Mouse (Mus musculus): ENCODE results near the gene Vill. TPM values are rescaled to one million over a fixed set of nuclear protein-coding genes. Genes with fewer than 3 reads are reported as not detected.

Gene Vill
- polyA plus RNA-seq, 1 experiment from 2014 or later, result 17.2 TPM

DNA sequence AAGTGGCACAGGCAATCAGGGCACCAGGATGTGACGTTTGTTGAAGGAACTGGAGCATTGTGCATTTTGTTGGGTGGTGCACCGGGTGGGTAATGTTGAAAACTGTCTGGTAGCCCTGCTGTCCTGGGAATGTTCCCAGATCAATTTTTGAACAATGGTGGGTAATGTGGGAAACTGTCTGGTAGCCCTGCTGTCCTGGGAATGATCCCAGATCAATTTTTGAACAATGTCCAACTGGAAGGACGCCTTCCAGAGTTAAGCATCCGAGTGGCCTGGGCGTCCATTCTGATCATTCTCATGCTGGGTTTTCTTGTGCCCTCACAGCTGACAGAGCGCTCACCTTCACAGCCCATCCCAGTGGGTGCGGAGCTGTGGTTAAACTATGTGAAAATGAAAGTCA lies 25.2 kb upstream of the Vill start:
- WGBS, result 83% methylated on average over 7 of the region's 7 CpGs
- H3K4me3 ChIP-seq (replicated peaks), result no peak overlapping the region
- peaks cover 2% of the 10 kb centered on the region; the same call in 1 of the 2 replicates for H3K4me1 ChIP-seq (replicated peaks)
- H3K36me3 ChIP-seq, result peaks cover 6% of the 10 kb centered on the region; the same call in 1 of the 2 replicates
- no peaks in the 10 kb centered on the region for H3K9me3 ChIP-seq
- no peak overlapping the region for H3K9ac ChIP-seq
- no peak overlapping the region for H3K27ac ChIP-seq
- H3K27me3 ChIP-seq (replicated peaks), result no peaks in the 10 kb centered on the region
- H3K4me2 ChIP-seq (replicated peaks), result no peak overlapping the region
- ATAC-seq, result no peak

DNA sequence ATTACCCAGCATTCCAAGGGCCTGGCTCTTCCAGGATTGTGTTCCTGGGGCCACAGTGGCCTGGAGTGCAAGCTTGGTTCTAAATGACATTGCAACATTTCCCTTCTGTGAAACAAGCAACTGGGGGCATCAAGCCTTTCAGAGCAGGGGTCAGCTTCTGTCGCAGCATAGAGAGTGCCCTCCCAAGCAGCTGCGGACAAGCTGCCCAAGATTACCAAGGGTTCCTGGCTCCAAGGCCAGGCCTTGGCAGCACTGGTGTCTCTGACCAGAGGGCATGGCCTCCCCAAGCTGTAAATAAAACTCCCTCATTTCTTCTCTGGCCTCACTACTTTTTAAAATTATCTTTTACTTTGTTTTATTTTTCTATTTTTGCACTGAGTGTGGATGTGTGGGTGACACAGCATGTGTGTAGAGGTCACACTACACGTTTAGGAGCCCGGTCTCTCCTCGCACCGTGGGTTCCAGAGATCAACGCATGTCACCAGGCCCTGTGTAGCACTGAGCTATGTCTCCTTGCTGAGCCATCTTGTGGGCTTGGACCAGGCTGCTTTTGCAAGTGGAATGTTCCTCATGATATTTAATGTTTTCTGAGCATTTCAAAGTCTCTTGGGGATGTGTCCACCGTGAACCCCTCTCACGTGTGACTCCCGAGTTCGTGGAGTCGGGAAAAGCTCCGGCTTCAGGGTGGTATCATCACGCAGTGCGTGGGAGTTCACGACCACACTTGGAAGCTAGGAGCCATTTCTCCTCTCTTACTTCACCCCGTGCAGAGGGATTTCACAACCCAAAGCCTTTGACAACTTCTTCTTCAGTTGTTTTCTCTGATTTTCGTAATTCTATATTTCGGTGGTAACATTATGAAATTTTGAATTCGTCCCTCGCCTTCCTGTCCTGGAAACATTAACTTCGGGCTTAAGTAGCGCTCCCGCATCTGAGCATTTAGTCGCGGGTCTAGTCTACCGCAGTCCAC lies 24.1 kb upstream of the Vill start:
- H3K4me1 ChIP-seq (replicated peaks), result peaks cover 2% of the 10 kb centered on the region; the same call in 1 of the 2 replicates

GRCm38 (mm10) chr9:119029568-119029967 lies 23.0 kb upstream of the Vill start:
- no peak overlapping the region for H3K4me2 ChIP-seq (replicated peaks)
- no peak overlapping the region for H3K27ac ChIP-seq
- ATAC-seq, result peak; percentile 46
- H3K27me3 ChIP-seq (replicated peaks), result no peaks in the 10 kb centered on the region
- H3K9me3 ChIP-seq, result no peaks in the 10 kb centered on the region
- no peak overlapping the region for H3K9ac ChIP-seq
- H3K36me3 ChIP-seq, result peaks cover 16% of the 10 kb centered on the region
- H3K4me3 ChIP-seq (replicated peaks), result no peak overlapping the region
- H3K4me1 ChIP-seq (replicated peaks), result peaks cover 2% of the 10 kb centered on the region; the same call in 1 of the 2 replicates
- WGBS, result 57% methylated on average over 7 of the region's 7 CpGs

More for the DNA sequence above, 24.1 kb upstream of the Vill start:
- no peaks in the 10 kb centered on the region for H3K9me3 ChIP-seq
- no peaks in the 10 kb centered on the region for H3K27me3 ChIP-seq (replicated peaks)
- no peak overlapping the region for H3K27ac ChIP-seq
- peaks cover 10% of the 10 kb centered on the region for H3K36me3 ChIP-seq
- WGBS, result 93% methylated on average over 27 of the region's 27 CpGs
- H3K4me3 ChIP-seq (replicated peaks), result no peak overlapping the region
- H3K9ac ChIP-seq, result no peak overlapping the region
- no peak overlapping the region for H3K4me2 ChIP-seq (replicated peaks)
- no peak for ATAC-seq

DNA sequence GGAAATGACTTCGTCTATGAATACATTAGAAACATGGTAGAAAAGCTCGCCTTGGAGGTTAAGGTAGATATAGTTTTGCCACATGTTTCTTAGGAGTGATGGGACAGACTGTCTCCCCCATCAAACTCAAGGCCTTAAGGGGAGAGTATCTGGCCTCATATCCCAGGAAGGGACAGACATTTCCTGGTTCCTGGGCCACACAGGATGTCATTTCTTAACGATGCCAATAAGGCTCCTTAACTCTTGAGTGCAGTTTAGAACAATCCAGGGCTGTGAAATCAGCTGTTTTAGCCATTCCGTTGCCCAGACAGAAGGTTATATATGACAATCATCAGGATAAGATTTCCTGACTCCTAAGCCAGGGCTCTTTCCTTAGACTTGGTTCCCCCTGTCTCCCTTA lies 21.5 kb upstream of the Vill start:
- H3K27me3 ChIP-seq (replicated peaks), result no peaks in the 10 kb centered on the region

DNA sequence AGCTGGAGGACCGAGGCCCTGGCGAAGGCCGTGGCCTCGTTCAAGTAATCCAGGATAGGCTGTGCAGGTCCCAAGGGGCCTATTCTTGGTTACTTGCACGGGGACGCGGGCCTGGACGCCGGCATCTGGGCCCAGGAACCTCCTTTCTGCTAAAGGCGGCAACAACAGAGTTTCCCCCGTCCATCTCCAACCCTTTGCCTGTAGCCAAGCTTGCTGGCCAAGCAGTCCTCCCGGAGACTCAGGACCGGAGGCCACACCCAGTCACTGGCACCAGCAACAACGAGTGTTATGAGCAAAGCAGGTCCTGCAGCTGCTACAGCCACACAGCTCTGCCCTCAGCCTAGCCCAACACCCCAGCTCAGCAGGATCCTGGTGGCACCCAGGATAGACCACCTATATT lies 20.8 kb upstream of the Vill start:
- peaks cover 19% of the 10 kb centered on the region for H3K36me3 ChIP-seq
- H3K4me1 ChIP-seq (replicated peaks), result peaks cover 4% of the 10 kb centered on the region
- 83% methylated on average over 14 of the region's 14 CpGs for WGBS
- no peaks in the 10 kb centered on the region for H3K27me3 ChIP-seq (replicated peaks)
- no peak overlapping the region for H3K4me3 ChIP-seq (replicated peaks)
- H3K27ac ChIP-seq, result no peak overlapping the region
- no peak overlapping the region for H3K4me2 ChIP-seq (replicated peaks)
- ATAC-seq, result no peak
- no peak overlapping the region for H3K9ac ChIP-seq
- no peaks in the 10 kb centered on the region for H3K9me3 ChIP-seq

More for the DNA sequence above, 21.5 kb upstream of the Vill start:
- no peak for ATAC-seq
- H3K4me2 ChIP-seq (replicated peaks), result no peak overlapping the region
- no peak overlapping the region for H3K4me3 ChIP-seq (replicated peaks)
- no peaks in the 10 kb centered on the region; the same call in 1 of the 2 replicates for H3K4me1 ChIP-seq (replicated peaks)
- no peaks in the 10 kb centered on the region for H3K9me3 ChIP-seq
- no peak overlapping the region for H3K9ac ChIP-seq
- no peak overlapping the region for H3K27ac ChIP-seq
- 86% methylated on average over 4 of the region's 4 CpGs for WGBS
- peaks cover 19% of the 10 kb centered on the region for H3K36me3 ChIP-seq

DNA sequence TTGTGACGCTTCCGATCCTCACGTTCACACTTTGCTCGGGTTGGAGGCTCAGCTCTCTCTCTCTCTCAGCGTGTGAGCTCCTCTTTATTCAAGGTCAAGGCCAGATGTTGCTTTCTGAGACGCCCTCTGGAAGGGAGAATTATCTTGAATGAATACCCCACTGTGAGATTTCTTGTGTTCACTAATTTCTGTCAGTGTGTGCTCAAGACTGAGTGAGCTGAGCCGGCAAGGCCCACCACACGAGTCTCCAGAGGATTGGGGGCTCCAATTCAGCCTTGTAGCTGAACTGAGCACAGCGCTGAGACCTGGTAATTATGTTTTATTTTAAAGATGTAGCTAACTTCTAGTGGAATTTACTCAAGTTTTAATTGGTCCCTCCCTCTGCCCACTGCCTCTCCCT lies 20.0 kb upstream of the Vill start:
- H3K9ac ChIP-seq, result no peak overlapping the region
- peaks cover 9% of the 10 kb centered on the region for H3K4me1 ChIP-seq (replicated peaks)
- H3K4me3 ChIP-seq (replicated peaks), result no peak overlapping the region
- no peak for ATAC-seq
- no peak overlapping the region for H3K4me2 ChIP-seq (replicated peaks)
- WGBS, result 77% methylated on average over 9 of the region's 9 CpGs
- no peaks in the 10 kb centered on the region for H3K27me3 ChIP-seq (replicated peaks)
- H3K9me3 ChIP-seq, result no peaks in the 10 kb centered on the region
- no peak overlapping the region for H3K27ac ChIP-seq
- H3K36me3 ChIP-seq, result peaks cover 19% of the 10 kb centered on the region

GRCm38 (mm10) chr9:119033111-119033921 lies 19.3 kb upstream of the Vill start:
- Histone ChIP-seq H3K4me1 (replicated peaks) (peaks cover 9% of the 10 kb centered on the region), H3K27ac (no peak overlapping the region), H3K9me3 (no peaks in the 10 kb centered on the region), H3K4me2 (replicated peaks) (no peak overlapping the region), H3K36me3 (peaks cover 23% of the 10 kb centered on the region), H3K9ac (no peak overlapping the region), H3K27me3 (replicated peaks) (no peaks in the 10 kb centered on the region), H3K4me3 (replicated peaks) (no peak overlapping the region)
- 84% methylated on average over 19 of the region's 19 CpGs for WGBS
- no peak for ATAC-seq

DNA sequence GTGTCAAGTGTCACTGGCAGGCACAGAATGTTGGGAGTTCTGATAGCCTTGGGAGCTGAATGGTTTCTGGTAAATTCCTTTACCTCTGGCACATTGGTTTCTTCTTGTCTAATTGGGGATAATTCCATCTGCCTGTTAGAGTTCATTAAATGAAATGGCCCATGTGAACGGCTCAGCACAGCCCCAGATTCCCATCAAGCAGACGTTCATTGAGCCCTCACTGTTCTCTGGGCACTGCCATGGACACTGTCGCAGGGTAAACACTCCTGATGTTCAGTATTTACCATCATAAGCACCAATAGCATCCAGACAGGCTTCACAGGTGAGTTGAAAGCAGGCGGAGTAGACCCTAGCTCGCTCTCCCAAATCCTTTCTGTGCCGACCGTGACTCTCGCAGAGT lies 18.5 kb upstream of the Vill start:
- H3K9me3 ChIP-seq, result no peaks in the 10 kb centered on the region
- no peak for ATAC-seq
- WGBS, result 91% methylated on average over 8 of the region's 8 CpGs
- H3K27me3 ChIP-seq (replicated peaks), result no peaks in the 10 kb centered on the region
- H3K27ac ChIP-seq, result no peak overlapping the region
- H3K4me1 ChIP-seq (replicated peaks), result peaks cover 9% of the 10 kb centered on the region
- peaks cover 26% of the 10 kb centered on the region for H3K36me3 ChIP-seq
- no peak overlapping the region for H3K4me3 ChIP-seq (replicated peaks)
- H3K4me2 ChIP-seq (replicated peaks), result no peak overlapping the region
- no peak overlapping the region for H3K9ac ChIP-seq

DNA sequence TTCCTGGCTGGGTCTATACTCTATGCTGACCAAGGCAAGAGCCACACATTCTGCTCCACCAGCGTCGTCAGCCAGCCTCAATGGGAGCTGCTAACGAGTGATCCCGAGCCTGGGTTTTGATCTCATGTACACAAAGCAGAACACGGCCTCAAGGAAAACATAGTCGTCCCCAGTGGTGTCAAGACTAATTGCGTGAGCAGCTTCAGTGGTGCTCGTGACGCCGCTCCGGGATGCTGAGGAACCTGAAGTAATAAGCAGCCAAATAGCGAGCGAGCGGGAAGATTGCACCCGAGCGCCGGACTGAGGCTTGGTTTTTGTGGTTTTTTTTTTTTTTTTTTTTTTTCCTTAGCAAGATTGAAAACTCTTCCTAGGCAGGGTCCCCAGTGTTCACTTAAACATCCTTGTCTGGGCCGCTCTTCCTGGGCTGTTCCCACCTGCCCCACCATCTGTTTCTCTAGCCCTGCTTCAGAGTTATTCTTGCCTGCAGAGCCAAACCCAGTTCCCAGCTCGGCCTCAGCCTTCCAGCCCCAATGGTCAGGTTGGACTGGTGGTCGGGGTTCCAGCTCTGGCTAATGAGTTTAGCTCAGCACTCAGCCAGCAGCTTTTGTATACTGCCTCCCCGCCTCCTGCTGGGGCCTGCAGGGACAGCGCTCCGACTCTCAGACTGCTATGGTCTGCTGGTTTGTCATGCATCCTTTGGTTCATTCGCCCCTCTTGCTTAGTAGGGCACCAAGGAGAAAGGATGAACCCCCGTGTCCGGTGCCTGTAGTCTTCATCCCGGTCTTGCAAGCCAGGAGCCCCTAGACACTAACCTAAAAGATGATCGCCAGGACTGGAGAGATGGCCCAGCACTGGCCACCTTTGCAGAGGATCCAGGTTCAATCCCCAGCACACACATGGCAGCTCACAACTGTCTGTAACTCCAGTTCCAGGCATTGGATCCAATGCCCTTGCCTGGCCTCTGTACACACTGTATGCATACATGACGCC lies 17.6 kb upstream of the Vill start:
- no peak overlapping the region for H3K4me3 ChIP-seq (replicated peaks)
- H3K9me3 ChIP-seq, result no peaks in the 10 kb centered on the region
- peaks cover 9% of the 10 kb centered on the region for H3K4me1 ChIP-seq (replicated peaks)
- 89% methylated on average over 29 of the region's 29 CpGs for WGBS
- no peak for ATAC-seq
- peaks cover 26% of the 10 kb centered on the region for H3K36me3 ChIP-seq
- H3K4me2 ChIP-seq (replicated peaks), result no peak overlapping the region
- H3K27me3 ChIP-seq (replicated peaks), result no peaks in the 10 kb centered on the region
- H3K27ac ChIP-seq, result no peak overlapping the region
- no peak overlapping the region for H3K9ac ChIP-seq

GRCm38 (mm10) chr9:119035836-119036235 lies 16.7 kb upstream of the Vill start:
- no peak overlapping the region for H3K27ac ChIP-seq
- H3K36me3 ChIP-seq, result peaks cover 30% of the 10 kb centered on the region
- no peak overlapping the region for H3K4me2 ChIP-seq (replicated peaks)
- no peaks in the 10 kb centered on the region for H3K9me3 ChIP-seq
- H3K4me3 ChIP-seq (replicated peaks), result no peak overlapping the region
- WGBS, result 49% methylated on average over 7 of the region's 7 CpGs
- H3K27me3 ChIP-seq (replicated peaks), result no peaks in the 10 kb centered on the region
- no peak for ATAC-seq
- H3K4me1 ChIP-seq (replicated peaks), result peaks cover 9% of the 10 kb centered on the region
- no peak overlapping the region for H3K9ac ChIP-seq

DNA sequence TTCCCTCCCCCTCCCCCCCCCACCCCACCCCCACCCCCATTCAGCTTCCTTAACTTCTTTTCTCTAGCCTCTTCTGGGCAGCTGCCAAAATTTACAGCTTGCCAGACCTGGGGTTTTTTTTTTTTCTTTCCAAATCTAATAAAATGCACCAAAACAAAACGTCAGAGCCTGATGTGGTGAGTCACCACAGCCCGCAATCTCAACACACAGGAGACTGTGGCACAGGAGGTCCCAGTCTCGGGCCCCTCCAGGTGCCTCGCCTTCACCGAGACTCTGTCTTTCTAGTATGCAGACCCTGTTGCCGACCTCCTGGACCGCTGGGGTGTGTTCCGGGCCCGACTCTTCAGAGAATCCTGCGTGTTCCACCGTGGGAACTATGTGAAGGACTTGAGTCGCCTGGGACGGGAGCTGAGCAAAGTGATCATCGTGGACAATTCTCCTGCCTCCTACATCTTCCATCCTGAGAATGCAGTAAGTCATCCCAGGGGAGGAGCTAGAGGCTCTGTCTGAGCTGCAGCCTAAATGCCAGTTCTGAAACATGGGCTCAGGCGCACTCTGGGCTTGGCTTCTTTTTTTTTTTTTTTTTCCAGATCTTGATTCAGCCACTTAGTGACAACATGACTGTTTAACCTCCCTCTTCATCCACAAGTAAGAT lies 15.4 kb upstream of the Vill start:
- Histone ChIP-seq H3K36me3 (peaks cover 31% of the 10 kb centered on the region), H3K9ac (no peak overlapping the region), H3K27me3 (replicated peaks) (no peaks in the 10 kb centered on the region), H3K27ac (no peak overlapping the region), H3K4me3 (replicated peaks) (no peak overlapping the region), H3K9me3 (no peaks in the 10 kb centered on the region), H3K4me1 (replicated peaks) (peaks cover 9% of the 10 kb centered on the region), H3K4me2 (replicated peaks) (no peak overlapping the region)
- ATAC-seq, result no peak
- 50% methylated on average over 15 of the region's 15 CpGs for WGBS

All from intestine, embryonic 15.5 days (tissue).